ENCODE assay signal across 8 mouse cellular contexts in genomic region chr8:123477737-123478258, GRCm38 (mm10). TPM values are rescaled to one million over a fixed set of nuclear protein-coding genes. Genes with fewer than 3 reads are reported as not detected.
DNase-seq lines count a peak whose midpoint lies in the region; ATAC-seq and TF ChIP-seq lines count a peak whose summit lies in the region.

TSS of gene Afg3l1 (plus strand) at chr8:123477903.

- peak within 1 kb of the TSS; percentile 89 for H3K4me3 ChIP-seq in G1E (ENCODE audit: low read depth, low read length)
- peak within 1 kb of the TSS; percentile 87 for H3K4me3 ChIP-seq in forebrain, postnatal 0 days (ENCODE audit: low read depth, low read length)
- H3K4me3 ChIP-seq in lung, embryonic 15.5 days: peak within 1 kb of the TSS; percentile 88

- TF ChIP-seq CTCF in G1E (IDR thresholded peaks at IDR 0.05; ENCODE audit: low read depth, low read length): no peak
- TF ChIP-seq CTCF in forebrain, postnatal 0 days (IDR thresholded peaks at IDR 0.05; ENCODE audit: low read depth): no peak

- peak within 1 kb of the TSS; percentile 62 for H3K4me2 ChIP-seq in forebrain, postnatal 0 days (ENCODE audit: low read depth)
- H3K4me2 ChIP-seq in lung, embryonic 15.5 days: peak within 1 kb of the TSS; percentile 73

- H3K9me3 ChIP-seq in G1E (replicated peaks): no peaks in the 10 kb centered on the region
- H3K9me3 ChIP-seq in forebrain, postnatal 0 days (ENCODE audit: low read length): no peaks in the 10 kb centered on the region
- H3K9me3 ChIP-seq in lung, embryonic 15.5 days: no peaks in the 10 kb centered on the region

- H3K27ac ChIP-seq in forebrain, postnatal 0 days (ENCODE audit: low read depth, low read length): peak within 1 kb of the TSS; percentile 96
- H3K27ac ChIP-seq in lung, embryonic 15.5 days: peak within 1 kb of the TSS; percentile 94

- no peaks in the 10 kb centered on the region for H3K27me3 ChIP-seq in G1E (ENCODE audit: insufficient read depth, low read length)
- H3K27me3 ChIP-seq in forebrain, postnatal 0 days (ENCODE audit: insufficient read depth, low read length): no peaks in the 10 kb centered on the region
- H3K27me3 ChIP-seq in lung, embryonic 15.5 days: no peaks in the 10 kb centered on the region

- peak; percentile 62 for ATAC-seq in G1E (ENCODE audit: extremely low read depth, insufficient number of reproducible peaks, low FRiP score, poor library complexity, severe bottlenecking)
- peak; percentile 92 for ATAC-seq in forebrain, postnatal 0 days
- ATAC-seq in lung, embryonic 15.5 days (ENCODE audit: borderline replicate concordance, extremely low read depth, low FRiP score, low TSS enrichment): peak; percentile 96

- peaks cover 25% of the 10 kb centered on the region for H3K4me1 ChIP-seq in G1E (ENCODE audit: insufficient read depth, low read depth, low read length)
- H3K4me1 ChIP-seq in forebrain, postnatal 0 days (ENCODE audit: insufficient read depth): 0 out of 2 replicates have a peak, but pooled peaks cover 7% of the 10 kb centered on the region
- peaks cover 14% of the 10 kb centered on the region for H3K4me1 ChIP-seq in lung, embryonic 15.5 days

- peak within 1 kb of the TSS; percentile 87 for H3K9ac ChIP-seq in forebrain, postnatal 0 days
- H3K9ac ChIP-seq in lung, embryonic 15.5 days: peak within 1 kb of the TSS; percentile 71

- DNase-seq in G1E (ENCODE audit: low spot score): peak; percentile 96
- DNase-seq in cerebellum, adult 18-20 months: peak; percentile 89 to 98
- DNase-seq in forebrain, postnatal 0 days: peak; percentile 94
- DNase-seq in heart, postnatal 4 days: peak; percentile 94
- DNase-seq in layer of hippocampus, adult 8-10 months (ENCODE audit: low spot score in 2 of 2): peak; percentile 85 to 94
- peak; percentile 88 for DNase-seq in ovary, adult 18-20 months (ENCODE audit: low spot score)
- DNase-seq in thymus, postnatal 0 days (ENCODE audit: low spot score): peak; percentile 89

- WGBS in forebrain, postnatal 0 days: 2% methylated on average over 51 of the region's 58 CpGs
- WGBS in lung, embryonic 15.5 days: under 1% methylated on average over 55 of the region's 58 CpGs

- peaks cover 35% of the 10 kb centered on the region for H3K36me3 ChIP-seq in G1E (replicated peaks)
- H3K36me3 ChIP-seq in forebrain, postnatal 0 days (ENCODE audit: insufficient read depth): peaks cover 13% of the 10 kb centered on the region
- H3K36me3 ChIP-seq in lung, embryonic 15.5 days: peaks cover 18% of the 10 kb centered on the region

RNA-seq across cellular contexts. Expression of gene Afg3l1, which starts in this region (rescaled TPM):
- total RNA-seq in G1E (2014; fragmentation: Nextera tagmentation) (18.2 and 24.7 TPM in 2 replicates), G1E (2017) (14.2 and 20.5 TPM in 2 replicates)
- 24.9 and 29.6 TPM in 2 replicates for polyA plus RNA-seq in G1E (2012)
- total RNA-seq in forebrain, postnatal 0 days (2014; rRNA removed): 14.7 and 20.1 TPM in 2 replicates
- 32.0 and 40.7 TPM in 2 replicates for polyA plus RNA-seq in forebrain, postnatal 0 days (2015; fragmentation: Nextera tagmentation; extraction: Ambion mirVana)
- 10 to 100 TPM; 56.2 to 56.3 TPM for total RNA-seq in heart, postnatal 4 days (2021)
- 10 to 100 TPM; 28.3 to 36.0 (median 32.2) TPM for total RNA-seq in layer of hippocampus, adult 8-10 months (2022)
- 48.2 and 50.5 TPM in 2 replicates for polyA plus RNA-seq in lung, embryonic 15.5 days (2015; fragmentation: Nextera tagmentation; extraction: Ambion mirVana)
- 37.1 and 47.2 TPM in 2 replicates for polyA plus RNA-seq in thymus, postnatal 0 days (2015; fragmentation: Nextera tagmentation; extraction: Ambion mirVana)

Comparison
In these comparisons a context has a peak if more than half of its experiments do, and no peak if none do; other contexts are left out.
1. Peak in every context shown above with its lines: DNase-seq, ATAC-seq, H3K4me3 ChIP-seq and H3K27ac ChIP-seq.